Mouse (Mus musculus): Measurements from ENCODE around the gene Ehd4. TPM values are rescaled to one million over a fixed set of nuclear protein-coding genes. Genes with fewer than 3 reads are reported as not detected.

Gene Ehd4
- polyA plus RNA-seq, 1 experiment from 2014 or later: 11.3 TPM

DNA sequence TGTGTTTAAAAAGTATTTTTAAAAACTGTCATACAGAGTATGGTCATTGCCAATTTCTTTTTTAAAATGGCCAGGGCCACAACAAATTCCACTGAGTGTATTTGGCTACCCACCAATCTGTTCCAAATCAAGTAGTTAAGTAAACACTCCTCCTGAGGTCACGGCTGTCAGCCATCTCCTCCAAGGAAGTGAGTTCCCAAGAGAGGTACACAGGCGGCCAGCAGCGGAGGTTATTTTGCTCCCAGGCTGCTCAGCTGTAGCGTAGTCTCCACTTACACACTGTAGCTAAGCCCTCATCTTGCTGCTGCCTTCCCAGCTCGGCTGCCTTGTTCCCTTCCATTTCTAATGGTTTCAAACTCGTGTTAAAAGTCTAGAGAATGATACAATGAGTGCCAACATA lies 51.5 kb downstream of the Ehd4 start:
- Histone ChIP-seq H3K27ac (no peak overlapping the region), H3K9ac (no peak overlapping the region), H3K4me1 (no peaks in the 10 kb centered on the region), H3K9me3 (replicated peaks) (no peaks in the 10 kb centered on the region), H3K4me3 (no peak overlapping the region), H3K27me3 (no peaks in the 10 kb centered on the region), H3K4me2 (no peak overlapping the region), H3K36me3 (ENCODE audit: poor library complexity, severe bottlenecking) (no peaks in the 10 kb centered on the region)
- 77% methylated on average over 6 of the region's 6 CpGs for WGBS
- no peak for ATAC-seq

DNA sequence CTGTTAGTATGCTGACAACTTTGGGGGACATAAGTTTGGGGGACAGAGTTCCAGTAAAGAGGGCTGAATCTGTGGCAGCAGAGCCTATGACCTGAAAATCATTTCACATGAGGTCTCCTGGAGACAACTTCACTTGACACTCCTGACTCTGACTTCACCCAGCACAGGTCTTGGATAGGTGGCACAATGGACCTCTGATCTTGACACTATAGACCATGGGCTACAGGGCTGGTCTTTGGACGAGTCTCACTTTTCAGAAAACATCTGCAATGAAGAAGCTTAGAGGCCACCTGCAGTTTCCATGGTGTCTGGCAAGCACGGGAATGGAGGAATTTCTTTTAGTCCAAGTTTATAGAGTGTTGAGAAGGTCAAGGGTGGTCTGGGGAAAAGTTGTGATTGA lies 52.0 kb downstream of the Ehd4 start:
- Histone ChIP-seq H3K4me2 (no peak overlapping the region), H3K9me3 (replicated peaks) (no peaks in the 10 kb centered on the region), H3K4me1 (no peaks in the 10 kb centered on the region), H3K36me3 (ENCODE audit: poor library complexity, severe bottlenecking) (no peaks in the 10 kb centered on the region), H3K27ac (no peak overlapping the region), H3K27me3 (no peaks in the 10 kb centered on the region), H3K4me3 (no peak overlapping the region), H3K9ac (no peak overlapping the region)
- WGBS: 63% methylated on average over 2 of the region's 2 CpGs
- no peak for ATAC-seq

DNA sequence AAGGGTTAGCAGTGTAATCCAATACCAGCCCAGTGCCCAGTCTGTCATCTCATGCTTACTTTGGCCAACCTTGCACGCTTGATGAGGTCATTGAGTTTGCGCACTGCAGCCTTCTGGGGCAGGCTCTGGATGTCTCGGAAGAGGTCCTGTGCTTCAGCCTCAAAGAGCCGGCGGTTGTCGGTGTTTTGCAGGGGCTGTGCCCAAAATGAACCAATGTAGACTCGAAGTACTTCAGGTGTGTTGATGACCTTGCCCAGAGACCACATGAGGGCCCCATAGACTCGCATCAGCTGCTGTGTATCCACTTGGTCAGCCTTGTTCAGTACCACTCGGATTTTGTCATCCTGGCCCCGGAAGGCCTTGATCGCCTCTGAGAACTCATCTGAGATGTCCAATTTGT lies 52.4 kb downstream of the Ehd4 start:
- Histone ChIP-seq H3K9ac (no peak overlapping the region), H3K36me3 (ENCODE audit: poor library complexity, severe bottlenecking) (no peaks in the 10 kb centered on the region), H3K4me2 (no peak overlapping the region), H3K9me3 (replicated peaks) (no peaks in the 10 kb centered on the region), H3K4me3 (no peak overlapping the region), H3K4me1 (no peaks in the 10 kb centered on the region), H3K27me3 (no peaks in the 10 kb centered on the region), H3K27ac (no peak overlapping the region)
- 93% methylated on average over 11 of the region's 11 CpGs for WGBS
- no peak for ATAC-seq

GRCm38 (mm10) chr2:120099886-120100285 lies 54.5 kb downstream of the Ehd4 start:
- Histone ChIP-seq H3K4me1 (no peaks in the 10 kb centered on the region), H3K27ac (no peak overlapping the region), H3K9me3 (replicated peaks) (no peaks in the 10 kb centered on the region), H3K27me3 (no peaks in the 10 kb centered on the region), H3K36me3 (ENCODE audit: poor library complexity, severe bottlenecking) (no peaks in the 10 kb centered on the region), H3K9ac (no peak overlapping the region), H3K4me3 (no peak overlapping the region), H3K4me2 (no peak overlapping the region)
- no peak for ATAC-seq
- 91% methylated on average over 3 of the region's 3 CpGs for WGBS

- H3K4me2 ChIP-seq: no peak overlapping the region
- 87% methylated on average over 4 of the region's 4 CpGs for WGBS
Observed at GRCm38 (mm10) chr2:120099263-120099662, 55.1 kb downstream of the Ehd4 start.

GRCm38 (mm10) chr2:120098781-120099202 lies 55.6 kb downstream of the Ehd4 start:
- Histone ChIP-seq H3K4me1 (no peaks in the 10 kb centered on the region), H3K36me3 (ENCODE audit: poor library complexity, severe bottlenecking) (no peaks in the 10 kb centered on the region), H3K27ac (no peak overlapping the region), H3K4me2 (no peak overlapping the region), H3K9ac (no peak overlapping the region), H3K9me3 (replicated peaks) (no peaks in the 10 kb centered on the region), H3K27me3 (no peaks in the 10 kb centered on the region), H3K4me3 (no peak overlapping the region)
- 80% methylated on average over 8 of the region's 8 CpGs for WGBS
- no peak for ATAC-seq

More at GRCm38 (mm10) chr2:120099263-120099662, 55.1 kb downstream of the Ehd4 start:
- no peaks in the 10 kb centered on the region for H3K4me1 ChIP-seq
- no peaks in the 10 kb centered on the region for H3K27me3 ChIP-seq
- H3K27ac ChIP-seq: no peak overlapping the region
- no peak overlapping the region for H3K4me3 ChIP-seq
- no peak overlapping the region for H3K9ac ChIP-seq
- H3K36me3 ChIP-seq (ENCODE audit: poor library complexity, severe bottlenecking): no peaks in the 10 kb centered on the region
- ATAC-seq: no peak
- no peaks in the 10 kb centered on the region for H3K9me3 ChIP-seq (replicated peaks)

GRCm38 (mm10) chr2:120097868-120098267 lies 56.5 kb downstream of the Ehd4 start:
- ATAC-seq: no peak
- H3K36me3 ChIP-seq (ENCODE audit: poor library complexity, severe bottlenecking): no peaks in the 10 kb centered on the region
- WGBS: 85% methylated on average over 8 of the region's 8 CpGs
- no peaks in the 10 kb centered on the region for H3K9me3 ChIP-seq (replicated peaks)
- no peak overlapping the region for H3K4me3 ChIP-seq
- no peak overlapping the region for H3K4me2 ChIP-seq
- H3K27ac ChIP-seq: no peak overlapping the region
- no peak overlapping the region for H3K9ac ChIP-seq
- H3K4me1 ChIP-seq: no peaks in the 10 kb centered on the region
- no peaks in the 10 kb centered on the region for H3K27me3 ChIP-seq

DNA sequence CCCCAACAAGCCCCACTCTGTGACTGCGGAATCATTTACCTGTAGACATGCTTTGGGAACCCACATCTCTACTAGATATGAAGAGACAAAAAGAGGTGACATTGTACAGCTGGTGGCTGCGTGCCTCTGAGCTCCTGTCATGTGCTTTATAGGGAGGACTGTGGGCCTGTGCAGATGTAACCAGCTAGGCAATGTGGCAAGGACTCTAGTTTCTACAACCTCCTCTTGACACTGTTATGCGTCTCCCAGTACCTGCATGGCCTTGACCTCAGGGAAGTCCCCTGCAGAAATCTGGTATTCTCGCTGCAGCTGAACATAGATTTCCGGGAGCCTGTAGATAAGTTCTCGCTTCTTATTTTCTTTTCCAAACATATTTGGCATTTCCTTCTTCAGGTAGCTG lies 57.7 kb downstream of the Ehd4 start:
- WGBS: 96% methylated on average over 6 of the region's 6 CpGs
- Histone ChIP-seq H3K27ac (no peak overlapping the region), H3K4me2 (no peak overlapping the region)

GRCm38 (mm10) chr2:120096191-120096590 lies 58.2 kb downstream of the Ehd4 start:
- Histone ChIP-seq H3K9ac (no peak overlapping the region), H3K36me3 (ENCODE audit: poor library complexity, severe bottlenecking) (no peaks in the 10 kb centered on the region), H3K4me3 (no peak overlapping the region), H3K4me2 (no peak overlapping the region), H3K27me3 (no peaks in the 10 kb centered on the region), H3K4me1 (no peaks in the 10 kb centered on the region), H3K27ac (no peak overlapping the region), H3K9me3 (replicated peaks) (no peaks in the 10 kb centered on the region)
- ATAC-seq: no peak
- WGBS: 91% methylated on average over 8 of the region's 8 CpGs

More for the DNA sequence above, 57.7 kb downstream of the Ehd4 start:
- no peak overlapping the region for H3K9ac ChIP-seq
- no peaks in the 10 kb centered on the region for H3K9me3 ChIP-seq (replicated peaks)
- H3K36me3 ChIP-seq (ENCODE audit: poor library complexity, severe bottlenecking): no peaks in the 10 kb centered on the region
- no peak for ATAC-seq
- no peak overlapping the region for H3K4me3 ChIP-seq
- no peaks in the 10 kb centered on the region for H3K27me3 ChIP-seq
- no peaks in the 10 kb centered on the region for H3K4me1 ChIP-seq

DNA sequence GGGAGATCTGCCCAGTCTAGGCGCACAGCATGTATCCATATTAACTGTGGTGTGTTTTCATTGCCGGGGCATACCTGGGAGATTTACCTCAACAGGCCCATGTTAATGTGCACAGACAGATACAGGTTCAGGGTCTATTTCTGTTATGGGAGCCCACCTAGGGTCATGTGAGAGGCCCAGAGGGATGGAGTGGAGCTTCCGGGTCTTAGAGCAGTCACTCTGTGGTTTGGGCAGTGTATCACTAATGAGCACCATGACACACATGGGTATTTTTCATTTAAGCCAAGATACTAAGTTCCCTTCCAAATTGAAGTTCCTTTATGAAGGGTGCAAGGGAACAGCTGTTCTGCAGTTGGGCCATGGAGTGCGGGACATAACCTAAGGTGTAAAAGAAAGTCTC lies 59.2 kb downstream of the Ehd4 start:
- no peaks in the 10 kb centered on the region for H3K9me3 ChIP-seq (replicated peaks)
- no peaks in the 10 kb centered on the region for H3K27me3 ChIP-seq
- H3K36me3 ChIP-seq (ENCODE audit: poor library complexity, severe bottlenecking): no peaks in the 10 kb centered on the region
- no peak overlapping the region for H3K9ac ChIP-seq
- H3K4me1 ChIP-seq: no peaks in the 10 kb centered on the region
- H3K4me3 ChIP-seq: no peak overlapping the region
- ATAC-seq: no peak
- no peak overlapping the region for H3K4me2 ChIP-seq
- H3K27ac ChIP-seq: no peak overlapping the region
- WGBS: 97% methylated on average over 4 of the region's 4 CpGs

GRCm38 (mm10) chr2:120093671-120094430 lies 60.6 kb downstream of the Ehd4 start:
- Histone ChIP-seq H3K4me2 (no peak overlapping the region), H3K27me3 (no peaks in the 10 kb centered on the region), H3K27ac (no peak overlapping the region), H3K4me1 (no peaks in the 10 kb centered on the region), H3K9ac (no peak overlapping the region), H3K36me3 (ENCODE audit: poor library complexity, severe bottlenecking) (no peaks in the 10 kb centered on the region), H3K9me3 (replicated peaks) (no peaks in the 10 kb centered on the region), H3K4me3 (no peak overlapping the region)
- no peak for ATAC-seq
- 78% methylated on average over 5 of the region's 5 CpGs for WGBS

DNA sequence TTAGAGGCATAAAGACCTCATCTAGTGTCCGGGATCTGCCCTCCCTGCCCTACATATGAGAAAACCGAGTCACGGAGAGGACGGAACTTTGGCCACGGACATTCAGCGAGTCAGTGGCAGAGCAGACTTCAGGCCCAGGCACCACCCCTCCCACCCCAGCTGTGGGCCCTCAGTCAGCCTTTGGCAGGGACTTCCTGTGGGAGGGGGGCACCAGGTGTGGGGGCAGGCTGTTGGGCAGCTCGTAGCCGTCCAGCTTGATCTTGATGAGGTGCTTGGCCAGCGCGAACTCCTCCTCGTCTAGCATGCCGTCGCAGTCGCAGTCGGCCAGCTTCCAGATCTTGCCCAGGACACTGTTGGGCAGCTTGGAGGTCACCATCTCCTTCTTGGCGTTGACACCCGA lies 63.4 kb downstream of the Ehd4 start:
- H3K9ac ChIP-seq: no peak overlapping the region
- no peak overlapping the region for H3K27ac ChIP-seq
- H3K36me3 ChIP-seq (ENCODE audit: poor library complexity, severe bottlenecking): no peaks in the 10 kb centered on the region
- no peak overlapping the region for H3K4me3 ChIP-seq
- 96% methylated on average over 17 of the region's 17 CpGs for WGBS
- no peak for ATAC-seq
- no peak overlapping the region for H3K4me2 ChIP-seq
- H3K4me1 ChIP-seq: no peaks in the 10 kb centered on the region
- no peaks in the 10 kb centered on the region for H3K27me3 ChIP-seq
- no peaks in the 10 kb centered on the region for H3K9me3 ChIP-seq (replicated peaks)

- H3K27ac ChIP-seq: no peak overlapping the region
- no peaks in the 10 kb centered on the region for H3K4me1 ChIP-seq
- no peaks in the 10 kb centered on the region for H3K36me3 ChIP-seq (ENCODE audit: poor library complexity, severe bottlenecking)
- no peak overlapping the region for H3K4me3 ChIP-seq
- no peak for ATAC-seq
- H3K4me2 ChIP-seq: no peak overlapping the region
- no peaks in the 10 kb centered on the region for H3K9me3 ChIP-seq (replicated peaks)
- 81% methylated on average over 2 of the region's 2 CpGs for WGBS
- no peaks in the 10 kb centered on the region for H3K27me3 ChIP-seq
- no peak overlapping the region for H3K9ac ChIP-seq
Observed at GRCm38 (mm10) chr2:120087897-120088296, 66.5 kb downstream of the Ehd4 start.
